Mouse (Mus musculus): ENCODE results near the gene Nipsnap1.
A peak's percentile ranks its signal among the peaks of the same experiment; 100 is the strongest.

The Nipsnap1 gene

GRCm38 (mm10) chr11:4873755-4874475 lies at the start of gene Nipsnap1:
TSS of gene Nipsnap1 (plus strand) at chr11:4873951.
- peak; percentile 94 for DNase-seq

- DNase-seq: no peak
These were observed 47.5 kb upstream of the Nipsnap1 start for GRCm38 (mm10) chr11:4826152-4826778.

GRCm38 (mm10) chr11:4827340-4827739 lies 46.4 kb upstream of the Nipsnap1 start:
- DNase-seq: no peak

GRCm38 (mm10) chr11:4827916-4828315 lies 45.8 kb upstream of the Nipsnap1 start:
- DNase-seq: no peak

DNA sequence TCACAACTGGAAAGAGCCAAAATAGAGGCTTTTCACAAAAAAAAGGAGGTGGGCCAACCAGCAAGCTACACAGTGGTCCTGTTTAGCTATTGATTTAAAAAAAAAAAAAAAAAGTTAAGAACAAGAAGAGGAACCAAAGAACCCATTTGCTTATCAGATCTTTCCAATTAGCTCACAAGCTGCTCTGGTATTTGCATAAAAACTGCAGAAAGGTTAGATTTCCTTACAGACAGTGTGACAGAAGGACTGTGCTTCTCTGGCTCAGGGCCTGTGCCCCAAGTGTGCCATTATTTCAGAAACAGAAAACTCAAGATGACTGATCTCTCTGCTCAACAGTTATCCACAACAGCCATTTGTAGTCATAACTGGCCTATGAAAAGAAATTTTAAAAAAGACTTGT lies 42.7 kb upstream of the Nipsnap1 start:
- no peak for DNase-seq

- no peak for DNase-seq
These were observed 40.3 kb upstream of the Nipsnap1 start for GRCm38 (mm10) chr11:4833295-4833939.

DNA sequence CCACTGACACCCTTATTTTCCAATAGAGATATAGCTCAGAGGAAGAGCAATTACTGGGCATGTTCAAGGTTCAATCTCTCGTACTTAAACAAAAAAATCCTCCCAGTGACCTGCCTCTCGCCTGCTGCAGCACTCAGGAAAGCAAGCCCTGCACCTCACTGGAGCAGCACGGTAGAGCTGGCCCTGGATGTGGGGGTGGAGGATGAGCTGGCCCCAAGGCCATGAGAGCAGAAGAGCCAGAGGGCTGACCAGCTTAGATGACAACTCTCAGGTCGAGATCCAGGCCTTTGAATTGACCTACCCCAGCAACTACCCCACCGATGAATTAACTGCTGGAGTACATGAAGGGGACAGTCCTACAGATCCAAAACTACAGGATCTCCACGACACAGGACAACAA lies 38.3 kb upstream of the Nipsnap1 start:
- no peak for DNase-seq

DNA sequence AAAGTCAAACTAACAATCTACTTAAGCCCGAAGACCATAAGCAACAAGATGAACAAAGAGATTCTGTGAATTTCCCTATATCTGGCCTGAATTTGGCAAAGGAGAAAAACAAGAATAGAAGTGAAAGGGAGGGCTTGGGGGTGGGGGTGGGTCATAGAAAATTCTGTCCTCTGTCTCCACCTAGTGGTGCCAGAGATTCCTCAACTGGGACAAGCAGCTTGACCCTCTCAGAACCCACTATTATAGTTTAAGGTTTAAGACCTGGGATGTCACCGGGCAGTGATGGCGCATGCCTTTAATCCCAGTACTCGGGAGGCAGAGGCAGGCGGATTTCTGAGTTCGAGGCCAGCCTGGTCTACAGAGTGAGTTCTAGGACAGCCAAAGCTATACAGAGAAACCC lies 37.0 kb upstream of the Nipsnap1 start:
- DNase-seq: peak; percentile 70

- DNase-seq: no peak
These were observed 36.4 kb upstream of the Nipsnap1 start for GRCm38 (mm10) chr11:4837342-4837741.

DNA sequence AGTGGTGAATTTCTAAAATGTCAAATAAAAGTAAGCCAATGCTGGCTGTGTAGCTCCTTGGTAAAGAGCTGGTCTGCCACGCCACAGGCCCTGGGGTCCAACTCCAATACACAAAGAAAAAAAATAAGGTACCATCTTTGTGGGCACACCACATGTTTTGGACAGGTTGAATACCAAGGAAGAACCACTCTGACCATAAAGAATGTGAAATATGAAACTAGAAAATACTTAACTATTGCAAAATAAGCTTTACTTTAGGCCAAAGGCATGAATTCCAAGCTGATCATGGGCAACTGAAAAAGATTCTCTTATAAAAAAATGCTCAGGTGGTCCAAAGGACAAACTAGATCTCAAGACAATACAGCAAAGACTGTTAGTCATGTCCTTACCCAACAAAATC lies 35.5 kb upstream of the Nipsnap1 start:
- no peak for DNase-seq

- no peak for DNase-seq
These were observed 32.7 kb upstream of the Nipsnap1 start for GRCm38 (mm10) chr11:4840942-4841526.

DNA sequence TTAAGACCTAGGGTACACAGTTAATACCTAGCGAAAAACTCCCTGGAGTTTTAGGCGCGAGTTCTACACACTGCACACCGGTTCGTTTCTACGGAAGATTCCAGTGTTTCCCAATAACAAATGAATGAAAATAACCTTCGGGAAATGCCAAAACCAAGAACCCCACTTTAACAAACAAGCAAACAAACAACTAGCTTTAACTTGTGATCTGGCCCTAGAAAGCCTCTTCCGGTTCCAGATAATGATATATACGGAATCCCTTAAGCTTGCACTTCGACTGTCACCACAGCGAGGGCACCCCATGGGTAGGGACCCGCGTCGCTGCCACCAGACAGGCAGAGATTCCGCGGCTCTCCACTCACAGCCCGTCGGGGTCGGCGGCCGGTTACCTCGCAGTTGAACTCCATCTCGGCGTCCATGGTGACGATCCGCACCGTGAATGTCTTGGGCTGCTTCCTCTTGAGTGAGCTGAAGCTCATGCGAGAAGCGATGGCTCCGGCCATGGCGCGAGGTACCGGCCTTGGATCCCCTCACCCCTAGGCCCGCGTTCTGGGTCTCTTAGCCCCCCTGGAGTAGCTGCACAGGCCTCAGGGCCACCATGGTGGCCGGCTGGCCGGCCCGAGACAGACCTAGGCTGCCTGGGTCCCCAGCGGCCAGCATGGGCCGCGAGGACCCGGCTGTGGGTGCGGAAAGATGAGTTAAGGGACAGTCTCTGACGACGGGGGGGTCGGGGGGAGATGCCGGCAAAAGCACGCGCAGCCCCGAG lies 25.1 kb upstream of the Nipsnap1 start:
- DNase-seq: peak; percentile 78

DNA sequence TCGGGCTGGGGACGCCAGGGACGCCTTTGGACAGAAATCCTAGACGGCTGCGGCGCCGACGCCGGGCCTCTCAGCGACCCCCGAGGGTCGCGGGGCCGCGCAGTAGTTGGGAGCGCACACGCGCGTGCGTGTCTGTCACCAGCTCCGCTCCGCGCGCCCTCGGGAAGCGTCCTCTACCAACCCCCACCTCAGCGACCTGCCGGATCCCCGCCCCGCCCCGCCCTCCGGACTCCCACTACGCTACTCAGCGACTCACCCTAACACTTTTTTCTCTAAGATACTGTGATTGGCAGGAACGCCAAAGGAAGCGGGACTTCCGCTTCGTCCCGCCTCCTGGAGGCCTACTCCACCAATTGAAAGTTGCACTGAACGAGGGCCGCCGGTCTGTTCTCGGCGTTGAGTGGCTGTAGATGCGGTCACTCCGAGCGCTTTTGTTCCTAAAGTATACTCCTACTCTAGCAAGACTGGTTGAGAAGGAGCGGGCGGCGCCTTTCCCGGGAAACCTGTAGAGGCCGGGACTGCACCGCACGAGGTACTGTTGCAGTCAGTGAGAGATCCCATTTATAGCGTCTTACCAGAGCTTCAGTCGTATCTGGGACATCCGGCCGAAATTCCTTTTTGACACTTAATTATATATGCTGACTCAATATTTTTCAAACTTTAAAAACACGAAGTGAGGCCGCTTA lies 24.4 kb upstream of the Nipsnap1 start, which contains the start of gene Nf2:
Gene Nf2 (minus strand): TSS at position 279 of the 686 bp plus-strand sequence.
- DNase-seq: peak; percentile 93

DNA sequence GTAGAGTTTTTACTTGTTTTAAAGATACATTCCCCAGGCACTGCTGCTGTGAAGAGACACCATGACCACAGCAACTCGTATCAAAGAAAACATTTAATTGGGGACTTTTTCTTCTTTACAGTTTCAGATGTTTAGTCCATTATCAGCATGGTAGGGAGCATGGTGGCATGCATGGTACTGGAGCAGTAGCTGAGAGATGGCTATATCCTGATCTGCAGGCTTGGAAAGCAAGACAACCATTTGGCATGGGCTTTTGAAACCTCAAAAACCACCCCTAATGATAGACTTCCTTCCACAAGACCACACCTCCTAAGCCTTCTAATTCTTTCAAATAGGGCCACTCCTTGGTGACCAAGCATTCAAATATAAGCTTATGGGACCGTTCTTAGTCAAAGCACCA lies 23.3 kb upstream of the Nipsnap1 start:
- DNase-seq: no peak

DNA sequence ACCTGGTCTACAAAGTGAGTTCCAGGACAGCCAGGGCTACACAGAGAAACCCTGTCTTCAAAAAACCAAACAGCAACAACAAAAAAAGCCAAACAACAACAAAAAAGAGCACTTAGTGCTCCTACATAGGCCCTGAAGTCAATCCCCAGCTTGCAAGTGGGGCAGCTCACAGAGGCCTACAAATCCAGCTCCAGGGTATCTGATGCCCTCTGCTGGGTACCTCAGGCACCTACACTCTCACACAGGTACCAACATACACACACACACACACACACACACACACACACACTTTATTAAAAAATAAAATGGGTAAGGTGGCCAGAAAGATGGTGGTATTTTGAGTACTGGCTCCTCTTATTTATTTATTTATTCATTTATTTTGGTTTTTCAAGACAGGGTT lies 20.7 kb upstream of the Nipsnap1 start:
- no peak for DNase-seq

DNA sequence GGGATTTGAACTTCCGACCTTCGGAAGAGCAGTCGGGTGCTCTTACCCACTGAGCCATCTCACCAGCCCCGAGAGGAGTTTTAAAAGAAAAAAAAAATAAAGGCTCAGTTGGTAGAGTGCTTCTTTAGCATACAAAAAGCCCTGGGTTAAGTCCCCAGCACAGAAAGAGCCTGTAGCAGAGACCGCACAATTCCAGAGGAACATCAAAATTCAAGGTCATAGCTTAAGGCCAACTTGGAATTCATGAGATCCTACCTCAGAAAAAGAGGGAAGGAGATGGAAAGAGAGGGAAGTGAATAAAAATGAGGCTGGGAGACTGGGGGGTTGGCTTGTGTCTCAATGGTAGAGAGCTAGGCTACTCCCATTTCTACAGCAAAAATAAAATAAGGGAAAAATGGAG lies 19.6 kb upstream of the Nipsnap1 start:
- no peak for DNase-seq

DNA sequence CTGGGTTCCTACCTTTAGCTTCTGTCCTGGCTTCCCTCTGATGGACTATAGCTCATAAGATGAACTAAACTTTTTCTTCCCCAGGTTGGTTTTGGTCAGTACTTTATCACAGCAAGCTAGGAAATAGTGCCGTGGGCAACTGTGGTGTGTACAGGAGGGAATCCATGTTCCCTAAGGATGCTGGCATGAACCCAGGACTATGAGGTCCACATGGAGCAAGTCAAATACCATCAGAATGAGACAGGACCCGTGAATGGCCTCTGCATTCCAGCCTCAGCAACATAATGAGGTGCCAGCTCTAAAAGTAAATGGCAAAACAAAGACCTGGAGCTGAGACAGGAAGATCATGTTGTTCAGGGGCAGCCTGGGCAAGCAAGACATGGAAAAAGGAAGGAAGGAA lies 15.3 kb upstream of the Nipsnap1 start:
- DNase-seq: no peak

DNA sequence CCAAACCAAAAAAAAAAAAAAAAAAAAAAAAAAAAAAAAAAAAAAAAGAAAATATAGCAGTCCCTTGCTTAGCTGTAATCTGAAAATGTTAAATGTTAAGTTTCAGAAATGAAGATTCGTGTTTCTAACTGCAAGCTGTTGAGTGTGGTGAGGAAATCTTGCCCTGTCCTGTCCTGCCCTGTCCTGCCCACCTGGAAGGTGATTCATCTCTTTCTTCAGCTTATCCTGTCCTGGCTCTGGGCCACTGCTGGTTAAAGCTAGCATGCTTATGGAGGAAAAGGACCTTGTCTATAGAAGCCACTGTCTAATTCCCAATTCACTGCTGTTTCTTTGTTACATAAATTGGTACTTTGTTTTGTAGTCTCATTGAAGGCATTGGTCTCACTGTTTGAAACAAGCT lies 12.8 kb upstream of the Nipsnap1 start:
- no peak for DNase-seq

DNA sequence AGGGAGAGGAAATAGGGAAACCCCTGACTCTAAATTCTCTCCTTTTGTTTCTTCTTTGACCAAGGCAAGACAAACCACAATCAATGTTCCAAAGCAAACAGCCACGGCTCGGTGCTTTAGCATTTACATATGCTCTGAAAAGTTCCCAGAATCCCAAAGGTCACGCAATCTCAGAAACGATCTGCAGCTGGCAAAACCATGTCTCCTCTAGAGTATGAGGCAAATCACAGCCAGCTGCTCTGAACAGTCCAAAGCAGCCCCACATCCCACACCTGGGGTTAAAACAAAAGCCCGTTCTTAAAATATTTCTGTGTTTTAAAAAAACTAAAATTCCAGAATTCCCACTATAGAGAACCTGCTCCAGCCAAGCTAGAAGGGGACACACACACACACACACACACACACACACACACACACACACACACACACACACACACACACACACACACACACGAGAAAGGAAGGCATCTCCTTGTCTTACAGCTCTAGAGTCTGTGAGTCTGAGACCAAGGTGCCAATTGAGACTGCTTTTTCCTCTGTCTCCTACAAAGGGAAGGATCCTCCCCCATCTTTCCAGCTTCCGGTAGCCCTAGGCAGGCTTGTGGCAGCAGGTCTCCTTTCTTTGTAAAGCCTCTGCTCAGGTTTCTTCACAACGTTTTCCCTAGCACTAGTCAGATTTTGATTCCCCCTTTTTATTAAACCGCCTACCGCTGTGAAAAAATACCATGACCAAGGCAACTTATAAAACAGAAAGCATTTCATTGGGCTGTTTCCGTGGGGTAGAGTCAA lies 11.7 kb upstream of the Nipsnap1 start:
- no peak for DNase-seq

GRCm38 (mm10) chr11:4862730-4863129 lies 11.0 kb upstream of the Nipsnap1 start:
- DNase-seq: no peak

DNA sequence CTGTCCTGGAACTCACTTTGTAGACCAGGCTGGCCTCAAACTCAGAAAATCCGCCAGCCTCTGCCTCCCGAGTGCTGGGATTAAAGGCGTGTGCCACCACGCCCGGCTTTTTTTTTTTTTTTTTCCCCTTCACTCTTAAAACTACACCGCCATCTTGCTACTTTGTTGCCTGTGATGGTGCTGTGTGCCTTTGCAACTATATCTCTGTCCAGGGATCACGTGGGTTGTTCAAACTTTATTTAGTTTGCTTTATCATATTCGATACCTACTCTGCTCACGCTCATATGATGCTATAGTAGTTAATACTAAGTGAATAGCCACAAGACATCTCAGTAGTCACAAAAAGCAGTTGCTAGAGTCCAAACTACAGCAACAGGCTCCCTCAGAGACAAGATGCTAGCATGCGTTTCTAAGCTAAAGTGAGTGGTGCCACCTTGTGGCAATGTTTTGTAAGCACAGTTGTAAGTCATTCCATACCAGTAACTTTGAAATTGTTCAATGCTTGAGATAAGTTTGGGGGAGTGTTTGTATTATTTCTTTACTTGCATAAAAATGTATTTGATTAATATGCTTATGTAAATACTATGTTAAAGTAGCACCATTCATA lies 8.0 kb upstream of the Nipsnap1 start:
- DNase-seq: peak; percentile 78
